Mouse (Mus musculus) limb, embryonic 10.5 days (tissue): ENCODE measurements around the gene Mcub. TPM values are rescaled to one million over a fixed set of nuclear protein-coding genes. Genes with fewer than 3 reads are reported as not detected.
A peak's percentile ranks its signal among the peaks of the same experiment; 100 is the strongest.

ENCODE experiments used
- DNase-seq: peaks from one replicate; pipeline ENCODE4 v3.0.0-alpha.2; 2017; ENCODE audit warnings: low spot score
- H3K27ac ChIP-seq: fragments of 300-500 bp; sonication (generic); 2 replicates; pipeline ENCODE4 v1.5.1; 2016; ENCODE audit warnings: mild to moderate bottlenecking
- H3K27me3 ChIP-seq: fragments of 300-500 bp; sonication (generic); 2 replicates; pipeline ENCODE4 v1.6.1; 2016; ENCODE audit warnings: low read depth, mild to moderate bottlenecking; ENCODE audit not compliant: poor library complexity, severe bottlenecking
- H3K36me3 ChIP-seq: fragments of 300-500 bp; sonication (generic); 2 replicates; pipeline ENCODE4 v1.6.1; 2016; ENCODE audit warnings: mild to moderate bottlenecking, moderate library complexity
- H3K4me1 ChIP-seq: fragments of 300-500 bp; sonication (generic); 2 replicates; pipeline ENCODE4 v1.6.1; 2016
- H3K4me3 ChIP-seq: fragments of 300-500 bp; sonication (generic); 2 replicates; pipeline ENCODE4 v1.5.1; 2016; ENCODE audit warnings: mild to moderate bottlenecking, moderate library complexity
- H3K9me3 ChIP-seq: fragments of 300-500 bp; sonication (generic); replicated peaks from 2 replicates; pipeline ENCODE4 v1.6.1; 2016; ENCODE audit warnings: mild to moderate bottlenecking
- WGBS: fragments of 180-500 bp; shearing (Covaris S2); methylation state at CpG from one replicate; pipeline ENCODE4 v1.1.7; 2016; 5-methylcytosine and 5-hydroxymethylcytosine counted together
- polyA plus RNA-seq: library from polyadenylated mRNA; unstranded; fragments of >200 nt; fragmentation: Nextera tagmentation; extraction: Ambion mirVana; gene quantifications from 2 replicates; pipeline ENCODE4 v1.2.1, GENCODE M21; 2016

Mcub gene
- polyA plus RNA-seq, 1 experiment from 2014 or later = 10.3 TPM

- 26% methylated on average over 6 of the region's 6 CpGs for WGBS
- no peaks in the 10 kb centered on the region for H3K9me3 ChIP-seq
These were observed 9.5 kb upstream of the Mcub start for GRCm38 (mm10) chr3:129979510-129979909.

GRCm38 (mm10) chr3:129978716-129979115, 8.7 kb upstream of the Mcub start:
- Histone ChIP-seq H3K27ac (no peak overlapping the region), H3K36me3 (peaks cover 21% of the 10 kb centered on the region), H3K4me3 (no peak overlapping the region), H3K9me3 (no peaks in the 10 kb centered on the region), H3K4me1 (peaks cover 25% of the 10 kb centered on the region), H3K27me3 (no peaks in the 10 kb centered on the region)
- 90% methylated on average over 9 of the region's 9 CpGs for WGBS
- DNase-seq = no peak

More at GRCm38 (mm10) chr3:129979510-129979909, 9.5 kb upstream of the Mcub start:
- no peak for DNase-seq
- H3K36me3 ChIP-seq = peaks cover 29% of the 10 kb centered on the region
- no peak overlapping the region for H3K27ac ChIP-seq
- no peaks in the 10 kb centered on the region for H3K27me3 ChIP-seq
- peaks cover 25% of the 10 kb centered on the region for H3K4me1 ChIP-seq
- H3K4me3 ChIP-seq = no peak overlapping the region

DNA sequence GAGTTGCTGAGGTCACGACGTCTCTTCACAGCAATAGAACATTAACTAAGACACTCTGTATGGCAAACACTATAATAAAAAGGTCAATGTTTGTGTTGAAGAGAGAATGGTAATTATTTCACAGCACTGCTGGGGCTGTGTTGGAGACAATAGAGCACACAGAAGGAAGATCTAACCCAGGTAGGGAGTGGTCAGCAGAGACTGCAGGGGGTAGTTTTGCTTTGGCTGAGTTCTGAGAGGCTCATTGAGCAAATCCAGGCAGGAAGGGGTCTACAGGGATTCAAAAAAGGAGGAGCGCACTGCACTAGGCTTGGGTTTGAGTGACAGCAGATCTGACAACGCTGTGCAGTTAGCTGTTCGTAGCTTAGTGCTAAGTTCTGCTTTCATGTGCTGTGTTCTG, 6.3 kb upstream of the Mcub start:
- Histone ChIP-seq H3K9me3 (no peaks in the 10 kb centered on the region), H3K27me3 (peaks cover 3% of the 10 kb centered on the region; the same call in 1 of the 2 replicates), H3K27ac (no peak overlapping the region), H3K4me3 (no peak overlapping the region), H3K36me3 (no peaks in the 10 kb centered on the region), H3K4me1 (peaks cover 17% of the 10 kb centered on the region)
- WGBS = 84% methylated on average over 5 of the region's 5 CpGs
- DNase-seq = peak; percentile 29

DNA sequence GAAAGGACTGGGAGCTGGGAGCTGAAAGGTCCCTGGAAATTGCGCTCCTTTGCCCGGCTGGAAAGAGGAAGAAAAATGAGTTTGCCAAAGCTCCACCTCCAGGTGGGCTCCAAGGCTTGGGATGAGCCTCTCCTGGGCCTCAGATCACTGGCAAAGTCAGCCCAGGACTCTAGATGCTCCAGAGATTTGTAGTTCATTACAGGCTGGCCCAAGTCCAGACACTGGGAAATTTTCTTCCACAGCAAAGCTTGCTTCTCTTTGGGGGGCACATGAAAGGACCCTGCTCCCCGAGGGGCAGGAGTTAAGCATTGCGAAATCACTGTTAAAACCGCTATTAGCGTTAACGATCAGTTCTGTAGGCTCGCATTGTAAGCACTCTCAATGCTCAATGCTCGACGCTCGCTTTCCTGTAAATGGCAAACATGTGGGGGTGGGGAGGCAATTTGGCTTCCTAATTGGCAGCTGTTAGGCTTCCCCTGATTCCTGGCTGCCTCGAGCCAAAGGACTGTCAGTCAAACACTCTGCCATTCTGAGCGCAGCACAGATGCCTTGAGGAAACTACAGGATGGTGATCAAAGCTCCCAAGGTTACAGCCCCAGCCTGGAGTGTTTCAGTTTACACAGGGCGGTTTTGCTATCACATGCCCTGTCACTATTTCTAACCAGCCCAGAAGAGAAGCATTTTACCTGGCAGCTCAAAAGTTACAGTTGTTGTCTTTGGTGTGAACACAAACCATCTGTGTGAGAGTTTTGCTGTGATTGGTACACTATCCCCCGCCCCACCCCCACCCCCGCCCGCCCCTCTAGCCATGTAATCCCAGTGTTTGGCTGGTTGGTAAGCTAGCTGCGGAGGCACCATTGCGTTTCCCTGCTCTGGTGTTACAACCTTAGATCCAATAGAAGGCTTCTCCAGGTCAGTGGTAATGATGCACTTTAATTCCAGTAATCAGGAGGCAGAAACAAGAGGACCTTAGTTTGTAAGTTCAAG, 816 bp upstream of the Mcub start:
- Histone ChIP-seq H3K4me3 (peak overlapping the region; percentile 70), H3K27ac (peak overlapping the region; percentile 84), H3K9me3 (no peaks in the 10 kb centered on the region), H3K27me3 (peaks cover 38% of the 10 kb centered on the region), H3K4me1 (peaks cover 28% of the 10 kb centered on the region), H3K36me3 (no peaks in the 10 kb centered on the region)
- 10% methylated on average over 19 of the region's 19 CpGs for WGBS
- DNase-seq = peak; percentile 79

- Histone ChIP-seq H3K4me3 (peak overlapping the region; percentile 70), H3K9me3 (no peaks in the 10 kb centered on the region), H3K27ac (peak overlapping the region; percentile 84), H3K27me3 (peaks cover 38% of the 10 kb centered on the region), H3K36me3 (no peaks in the 10 kb centered on the region), H3K4me1 (peaks cover 28% of the 10 kb centered on the region)
- no peak for DNase-seq
- WGBS = 32% methylated on average over 10 of the region's 10 CpGs
These were observed 975 bp downstream of the Mcub start for GRCm38 (mm10) chr3:129969031-129969430.

GRCm38 (mm10) chr3:129967874-129968273, 2.1 kb downstream of the Mcub start:
- H3K27ac ChIP-seq = no peak overlapping the region
- no peaks in the 10 kb centered on the region for H3K36me3 ChIP-seq
- DNase-seq = no peak
- H3K4me3 ChIP-seq = no peak overlapping the region
- 92% methylated on average over 9 of the region's 9 CpGs for WGBS
- H3K4me1 ChIP-seq = peaks cover 28% of the 10 kb centered on the region
- H3K9me3 ChIP-seq = no peaks in the 10 kb centered on the region
- peaks cover 38% of the 10 kb centered on the region for H3K27me3 ChIP-seq

DNA sequence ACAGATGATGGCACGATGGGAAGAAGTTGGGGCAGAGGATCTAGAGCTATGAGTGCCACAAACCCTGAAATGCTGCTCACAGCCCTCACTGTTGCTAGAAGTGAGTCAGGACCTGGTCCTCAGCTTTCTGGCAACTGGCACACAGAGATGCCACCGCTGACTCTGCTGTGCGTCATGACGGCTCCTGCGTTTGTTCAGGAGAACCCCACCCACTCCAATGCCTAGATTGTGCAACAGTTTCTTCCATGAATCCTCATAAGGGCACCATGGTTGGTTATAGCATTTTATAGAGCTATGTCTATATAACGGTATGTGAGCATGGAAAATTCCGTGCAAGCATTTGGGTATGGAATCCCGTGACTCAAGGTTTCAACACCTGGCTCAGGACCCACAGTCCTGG, 5.3 kb downstream of the Mcub start:
- Histone ChIP-seq H3K27me3 (peaks cover 22% of the 10 kb centered on the region), H3K9me3 (no peaks in the 10 kb centered on the region), H3K4me1 (peaks cover 14% of the 10 kb centered on the region), H3K36me3 (no peaks in the 10 kb centered on the region), H3K4me3 (no peak overlapping the region), H3K27ac (no peak overlapping the region)
- DNase-seq = no peak
- 90% methylated on average over 8 of the region's 8 CpGs for WGBS

DNA sequence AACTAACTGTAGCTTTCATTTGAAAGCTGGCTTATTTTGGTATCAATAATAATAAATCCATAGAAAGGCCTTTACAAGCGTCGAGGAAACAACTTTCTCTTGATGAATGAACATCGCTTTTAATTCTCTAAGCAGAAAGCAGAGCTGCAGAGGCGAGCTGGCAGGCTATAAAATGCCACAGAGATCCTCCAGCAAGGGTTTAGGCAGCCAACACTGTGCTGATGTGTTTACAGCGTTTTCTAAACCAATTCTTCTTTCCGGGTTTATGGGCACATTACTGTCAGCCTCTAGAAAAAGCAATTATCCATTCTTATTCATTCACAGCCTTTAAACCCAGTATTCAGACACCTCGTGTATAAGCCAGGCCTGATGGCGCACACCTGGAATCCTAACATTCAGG, 7.5 kb downstream of the Mcub start:
- no peak for DNase-seq
- no peak overlapping the region for H3K4me3 ChIP-seq
- H3K27ac ChIP-seq = no peak overlapping the region
- peaks cover 6% of the 10 kb centered on the region; the same call in 1 of the 2 replicates for H3K4me1 ChIP-seq
- H3K9me3 ChIP-seq = no peaks in the 10 kb centered on the region
- WGBS = 70% methylated on average over 8 of the region's 8 CpGs
- no peaks in the 10 kb centered on the region for H3K36me3 ChIP-seq
- peaks cover under 1% of the 10 kb centered on the region for H3K27me3 ChIP-seq

- Histone ChIP-seq H3K4me1 (peaks cover 14% of the 10 kb centered on the region), H3K36me3 (no peaks in the 10 kb centered on the region), H3K9me3 (no peaks in the 10 kb centered on the region), H3K27ac (no peak overlapping the region), H3K27me3 (no peaks in the 10 kb centered on the region), H3K4me3 (no peak overlapping the region)
- 86% methylated on average over 4 of the region's 4 CpGs for WGBS
- no peak for DNase-seq
These were observed 16.7 kb downstream of the Mcub start for GRCm38 (mm10) chr3:129953296-129953695.

DNA sequence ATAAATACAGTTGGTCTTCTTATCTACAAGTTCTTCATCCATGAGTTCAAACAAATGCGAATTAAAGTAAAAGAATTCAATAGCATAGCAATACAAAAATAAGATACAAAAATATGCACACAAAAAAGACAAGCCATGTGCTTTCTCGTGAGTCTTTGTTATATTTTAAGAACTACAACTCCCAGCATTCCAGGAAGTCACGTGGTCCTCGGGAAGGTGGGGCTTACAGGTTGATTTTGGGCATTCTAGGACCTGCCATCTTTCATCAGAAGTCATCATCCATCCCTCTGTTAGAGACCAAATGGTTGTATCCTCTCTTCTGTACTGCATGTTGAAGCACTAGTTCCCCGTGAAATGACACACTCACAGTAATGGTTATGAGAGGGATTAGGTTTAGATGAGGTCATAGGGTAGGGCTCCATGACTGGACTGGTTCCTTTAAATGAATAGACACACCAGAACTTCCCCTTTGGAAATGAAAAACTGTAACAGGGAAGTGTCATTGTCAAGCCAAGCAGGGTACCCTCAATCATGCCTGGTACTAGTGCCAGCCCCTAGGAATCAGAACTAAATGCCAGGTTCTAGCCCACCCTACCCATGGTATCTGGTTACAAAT, 20.7 kb downstream of the Mcub start:
- Histone ChIP-seq H3K4me3 (no peak overlapping the region), H3K27ac (no peak overlapping the region), H3K4me1 (0 out of 2 replicates have a peak, but pooled peaks cover 4% of the 10 kb centered on the region), H3K27me3 (no peaks in the 10 kb centered on the region), H3K36me3 (no peaks in the 10 kb centered on the region), H3K9me3 (no peaks in the 10 kb centered on the region)
- no peak for DNase-seq
- WGBS = 82% methylated on average over 5 of the region's 5 CpGs

- H3K27ac ChIP-seq = no peak overlapping the region
- no peaks in the 10 kb centered on the region for H3K36me3 ChIP-seq
- H3K9me3 ChIP-seq = no peaks in the 10 kb centered on the region
- no peak for DNase-seq
- 0 out of 2 replicates have a peak, but pooled peaks cover 4% of the 10 kb centered on the region for H3K4me1 ChIP-seq
- no peaks in the 10 kb centered on the region for H3K27me3 ChIP-seq
- no peak overlapping the region for H3K4me3 ChIP-seq
- 96% methylated on average over 5 of the region's 5 CpGs for WGBS
These were observed 21.6 kb downstream of the Mcub start for GRCm38 (mm10) chr3:129948359-129948758.

GRCm38 (mm10) chr3:129946217-129946914, 23.6 kb downstream of the Mcub start:
- 76% methylated on average over 5 of the region's 5 CpGs for WGBS
- H3K27ac ChIP-seq = 0 out of 2 replicates have a peak overlapping the region, but pooled peaks have one; percentile 30
- H3K4me1 ChIP-seq = 0 out of 2 replicates have a peak, but pooled peaks cover 4% of the 10 kb centered on the region
- H3K9me3 ChIP-seq = no peaks in the 10 kb centered on the region
- no peaks in the 10 kb centered on the region for H3K36me3 ChIP-seq
- no peak for DNase-seq
- H3K4me3 ChIP-seq = no peak overlapping the region
- no peaks in the 10 kb centered on the region for H3K27me3 ChIP-seq
